ENCODE assay signal across 9 mouse cellular contexts in the genomic region with DNA sequence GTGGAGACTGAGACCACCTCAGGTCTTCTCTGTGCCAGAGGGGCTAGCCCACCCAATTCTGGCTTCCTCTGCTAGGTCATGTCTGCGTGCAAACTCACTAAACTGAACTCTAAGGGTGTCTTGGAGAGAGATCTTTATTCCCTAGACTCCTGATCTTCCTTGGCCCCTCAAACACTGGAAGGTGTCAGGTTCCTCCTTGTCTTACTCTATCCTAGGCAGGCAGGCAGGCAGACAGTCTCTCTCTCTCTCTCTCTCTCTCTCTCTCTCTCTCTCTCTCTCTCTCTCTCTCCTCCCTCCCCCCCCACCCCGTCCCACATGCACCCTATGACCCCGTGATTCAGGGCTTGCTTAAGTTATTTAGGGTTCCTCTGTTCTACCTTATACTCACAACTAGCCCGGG. TPM values are rescaled to one million over a fixed set of nuclear protein-coding genes. Genes with fewer than 3 reads are reported as not detected.
DNase-seq lines count a peak whose midpoint lies in the region; ATAC-seq and TF ChIP-seq lines count a peak whose summit lies in the region.
"Had no signal": no experiment of that assay in that cellular context is flagged by ENCODE, and none has a peak within 500 bp of the region (broad histone marks: within the 10 kb centered on the region; RNA-seq: fewer than 3 reads in every experiment).

No protein-coding gene starts in this region.

- H3K9me3 ChIP-seq in kidney, embryonic 15.5 days (replicated peaks), result no peaks in the 10 kb centered on the region
- H3K9me3 ChIP-seq in hindbrain, embryonic 16.5 days (ENCODE audit: control insufficient read depth, low read length), result no peaks in the 10 kb centered on the region
- H3K9me3 ChIP-seq in midbrain, postnatal 0 days (ENCODE audit: low read length), result no peaks in the 10 kb centered on the region

- no peaks in the 10 kb centered on the region for H3K36me3 ChIP-seq in kidney, embryonic 15.5 days
- no peaks in the 10 kb centered on the region for H3K36me3 ChIP-seq in hindbrain, embryonic 16.5 days (ENCODE audit: control insufficient read depth, insufficient read depth, low read length)
- H3K36me3 ChIP-seq in midbrain, postnatal 0 days (ENCODE audit: insufficient read depth, low read length), result no peaks in the 10 kb centered on the region

- TF ChIP-seq POLR2A in cortical plate, adult 2 months (IDR thresholded peaks at IDR 0.05; ENCODE audit: extremely low read depth, insufficient read depth, low read length), result no peak

- 12% methylated on average over 4 of the region's 4 CpGs for WGBS in kidney, embryonic 15.5 days
- WGBS in hindbrain, embryonic 16.5 days, result 5% methylated on average over 4 of the region's 4 CpGs
- 9% methylated on average over 4 of the region's 4 CpGs for WGBS in midbrain, postnatal 0 days

- no peak overlapping the region for H3K27ac ChIP-seq in kidney, embryonic 15.5 days
- no peak overlapping the region for H3K27ac ChIP-seq in cortical plate, adult 2 months (ENCODE audit: insufficient read depth, low read length)
- no peak overlapping the region for H3K27ac ChIP-seq in hindbrain, embryonic 16.5 days (ENCODE audit: low read depth, low read length)
- no peak overlapping the region for H3K27ac ChIP-seq in midbrain, postnatal 0 days (ENCODE audit: low read depth, low read length)

- H3K4me2 ChIP-seq in kidney, embryonic 15.5 days, result peak overlapping the region; percentile 97
- peak overlapping the region; percentile 98 for H3K4me2 ChIP-seq in hindbrain, embryonic 16.5 days (ENCODE audit: low read length)
- peak overlapping the region; percentile 95 for H3K4me2 ChIP-seq in midbrain, postnatal 0 days (ENCODE audit: low read depth, low read length, poor library complexity, severe bottlenecking)

- no peaks in the 10 kb centered on the region for H3K27me3 ChIP-seq in kidney, embryonic 15.5 days
- H3K27me3 ChIP-seq in hindbrain, embryonic 16.5 days (replicated peaks; ENCODE audit: control insufficient read depth, insufficient read depth, low read length), result no peaks in the 10 kb centered on the region
- H3K27me3 ChIP-seq in midbrain, postnatal 0 days (ENCODE audit: insufficient read depth, low read length), result no peaks in the 10 kb centered on the region

- peaks cover 15% of the 10 kb centered on the region for H3K4me1 ChIP-seq in kidney, embryonic 15.5 days
- peaks cover 6% of the 10 kb centered on the region for H3K4me1 ChIP-seq in cortical plate, adult 2 months (ENCODE audit: control insufficient read depth, insufficient read depth, low read length)
- H3K4me1 ChIP-seq in hindbrain, embryonic 16.5 days (ENCODE audit: control insufficient read depth, insufficient read depth, low read depth, low read length), result peaks cover 8% of the 10 kb centered on the region
- H3K4me1 ChIP-seq in midbrain, postnatal 0 days (ENCODE audit: insufficient read depth, low read length), result no peaks in the 10 kb centered on the region

- peak; percentile 27; the same call in 1 of the 2 replicates for ATAC-seq in kidney, embryonic 15.5 days (replicated peaks; ENCODE audit: low FRiP score)
- ATAC-seq in hindbrain, embryonic 16.5 days, result peak; percentile 7; the same call in 1 of the 2 replicates
- no peak for ATAC-seq in midbrain, postnatal 0 days (ENCODE audit: low FRiP score)

- no peak for DNase-seq in kidney, adult 11 months
- no peak for DNase-seq in midbrain, postnatal 0 days (ENCODE audit: low spot score)
- no peak for DNase-seq in spleen, adult 12 weeks (ENCODE audit: low spot score)
- no peak for DNase-seq in left cerebral cortex, adult 8-10 months (ENCODE audit: low spot score in 2 of 2)
- DNase-seq in cerebellum, adult 11 months, result no peak
- DNase-seq: layer of hippocampus, adult 9-11 months had no signal

- peak overlapping the region; percentile 85 for H3K4me3 ChIP-seq in kidney, embryonic 15.5 days (replicated peaks)
- H3K4me3 ChIP-seq in cortical plate, adult 2 months (ENCODE audit: insufficient read depth, low read length), result peak overlapping the region; percentile 48
- peak overlapping the region; percentile 85 for H3K4me3 ChIP-seq in hindbrain, embryonic 16.5 days (ENCODE audit: low read length)
- peak overlapping the region; percentile 77 for H3K4me3 ChIP-seq in midbrain, postnatal 0 days (ENCODE audit: low read depth, low read length)

- H3K9ac ChIP-seq in kidney, embryonic 15.5 days, result peak overlapping the region; percentile 81
- peak overlapping the region; percentile 85 for H3K9ac ChIP-seq in hindbrain, embryonic 16.5 days (ENCODE audit: low read depth, low read length)
- peak overlapping the region; percentile 77; the same call in 1 of the 2 replicates for H3K9ac ChIP-seq in midbrain, postnatal 0 days (replicated peaks; ENCODE audit: low read length, poor library complexity, severe bottlenecking)

- TF ChIP-seq CTCF in cortical plate, adult 2 months (IDR thresholded peaks at IDR 0.05; ENCODE audit: extremely low read depth, insufficient read depth, low read length), result no peak
- TF ChIP-seq CTCF in midbrain, postnatal 0 days (IDR thresholded peaks at IDR 0.05), result no peak

RNA-seq across cellular contexts. Expression of gene Relt, which starts 0.9 kb away (rescaled TPM):
- polyA plus RNA-seq in kidney, embryonic 15.5 days (2015; fragmentation: Nextera tagmentation; extraction: Ambion mirVana), result 3.8 and 4.9 TPM in 2 replicates
- polyA plus RNA-seq in cortical plate, adult 2 months (2012; rRNA removed), result 17.9 and 19.1 TPM in 2 replicates
- polyA plus RNA-seq in hindbrain, embryonic 16.5 days (2015; fragmentation: Nextera tagmentation; extraction: Ambion mirVana), result 5.1 and 5.3 TPM in 2 replicates
- 7.8 and 9.0 TPM in 2 replicates for total RNA-seq in midbrain, postnatal 0 days (2014; rRNA removed)
- polyA plus RNA-seq in midbrain, postnatal 0 days (2015; fragmentation: Nextera tagmentation; extraction: Ambion mirVana), result 5.1 and 5.3 TPM in 2 replicates
- total RNA-seq in left cerebral cortex, adult 8-10 months (2022), result 10 to 100 TPM; 16.7 to 18.9 (median 17.8) TPM
